Mouse (Mus musculus): ENCODE results near the gene Nuak2.

Gene Nuak2

DNA sequence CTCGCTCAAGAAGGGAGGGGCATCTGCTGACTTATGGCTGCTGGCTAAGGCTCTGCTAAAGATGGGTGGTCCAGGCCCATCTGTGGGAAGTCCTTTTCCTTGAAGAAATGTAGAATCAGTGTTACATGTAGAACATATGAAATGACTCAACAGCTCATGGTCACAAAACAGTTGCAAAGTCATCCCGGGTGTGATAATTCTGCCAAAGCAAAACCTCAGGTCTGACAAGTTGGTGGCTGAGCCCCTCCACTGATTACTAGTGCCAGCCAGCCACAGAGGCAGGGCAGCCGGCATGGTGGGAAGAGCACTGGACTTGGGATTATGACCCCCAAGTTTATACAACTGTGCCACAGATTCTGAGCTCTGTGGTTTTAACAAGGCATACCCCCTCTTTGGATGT, 61.9 kb downstream of the Nuak2 start:
- DNase-seq (ENCODE audit: low spot score), result no peak

DNA sequence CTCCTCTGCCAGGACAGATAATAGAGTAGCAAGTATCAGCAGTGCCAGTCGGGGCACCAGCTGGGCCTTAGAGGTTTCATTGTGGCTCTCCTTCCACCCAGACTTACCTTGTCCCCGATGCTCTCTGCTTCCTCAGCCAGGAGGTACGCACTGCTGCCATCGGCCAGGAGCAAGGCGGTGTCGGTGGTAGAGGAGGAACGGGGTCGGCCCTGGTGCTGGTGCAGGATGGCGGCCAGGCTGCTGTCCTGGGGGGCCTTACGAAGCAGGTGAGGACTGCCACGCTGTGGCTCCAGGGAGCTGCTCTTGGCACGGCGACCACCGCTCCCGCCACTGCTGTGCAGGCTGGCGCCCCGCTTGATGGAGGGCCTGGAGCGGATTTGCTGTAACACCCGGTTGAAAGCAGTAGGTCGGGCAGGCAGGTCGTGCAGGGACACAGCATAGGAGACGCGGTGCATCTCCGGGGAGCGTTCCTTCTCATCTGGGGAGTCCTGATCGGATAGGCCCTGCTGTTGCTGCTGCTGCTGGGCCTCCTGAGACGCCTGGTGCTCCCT, 64.7 kb downstream of the Nuak2 start:
- DNase-seq (ENCODE audit: low spot score), result no peak

DNA sequence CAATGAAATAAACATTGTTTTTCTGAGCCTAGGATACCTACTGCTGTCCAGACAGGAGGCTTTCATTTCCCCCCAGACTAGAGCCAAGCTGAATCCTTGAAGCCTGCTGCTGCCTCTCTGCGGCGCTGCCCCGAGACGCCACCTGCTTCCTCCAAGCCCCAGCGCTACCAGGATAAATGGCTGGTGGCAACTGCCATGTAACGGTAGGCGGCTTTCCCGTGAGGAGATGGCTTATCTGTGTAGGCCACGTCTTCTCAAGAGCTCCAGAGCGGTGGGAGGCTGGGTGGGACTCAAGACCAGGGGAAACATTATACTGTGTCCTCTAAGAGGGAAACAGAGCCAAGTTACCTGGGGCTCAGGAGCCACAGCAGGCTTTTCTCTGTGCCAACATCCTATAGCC, 66.0 kb downstream of the Nuak2 start:
- DNase-seq (ENCODE audit: low spot score), result no peak
